Mouse (Mus musculus): ENCODE results near the gene Ubr3. TPM values are rescaled to one million over a fixed set of nuclear protein-coding genes. Genes with fewer than 3 reads are reported as not detected.

Gene Ubr3
- polyA plus RNA-seq, 1 experiment from 2014 or later: 17.3 TPM

DNA sequence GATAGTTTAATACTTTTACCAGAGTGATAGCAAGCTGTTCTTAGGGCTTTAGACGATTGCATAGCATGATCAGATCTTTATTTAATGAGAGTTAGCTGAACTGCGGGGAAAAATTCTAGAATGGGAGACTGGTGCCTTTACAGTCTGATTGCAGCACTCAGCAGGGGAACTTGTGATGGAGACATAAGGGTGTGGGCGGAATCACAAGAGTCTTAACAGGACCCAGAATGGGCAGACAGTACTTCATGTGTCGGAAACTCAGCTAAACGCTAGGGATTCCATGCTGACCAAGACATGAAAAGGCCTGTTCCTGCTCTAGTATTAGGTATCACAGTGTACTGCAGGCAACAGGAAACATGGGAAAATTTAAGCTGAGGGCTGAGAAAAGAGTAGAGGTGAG is 128.7 kb downstream of the Ubr3 start:
- Histone ChIP-seq H3K36me3 (ENCODE audit: control insufficient read depth, insufficient read depth, low read length) (peaks cover 35% of the 10 kb centered on the region), H3K9ac (ENCODE audit: low read depth, low read length) (no peak overlapping the region), H3K4me1 (ENCODE audit: control insufficient read depth, insufficient read depth, low read length) (no peaks in the 10 kb centered on the region), H3K4me3 (ENCODE audit: low read depth, low read length) (no peak overlapping the region), H3K27ac (replicated peaks; ENCODE audit: low read depth, low read length) (no peak overlapping the region), H3K4me2 (ENCODE audit: low read depth, low read length) (no peak overlapping the region), H3K9me3 (ENCODE audit: control insufficient read depth, low read length) (peaks cover 18% of the 10 kb centered on the region), H3K27me3 (replicated peaks; ENCODE audit: control insufficient read depth, insufficient read depth, low read length) (no peaks in the 10 kb centered on the region)
- DNase-seq (ENCODE audit: low spot score) (no peak), ATAC-seq (ENCODE audit: low read depth) (no peak)
- 90% methylated on average over 5 of the region's 5 CpGs for WGBS

DNA sequence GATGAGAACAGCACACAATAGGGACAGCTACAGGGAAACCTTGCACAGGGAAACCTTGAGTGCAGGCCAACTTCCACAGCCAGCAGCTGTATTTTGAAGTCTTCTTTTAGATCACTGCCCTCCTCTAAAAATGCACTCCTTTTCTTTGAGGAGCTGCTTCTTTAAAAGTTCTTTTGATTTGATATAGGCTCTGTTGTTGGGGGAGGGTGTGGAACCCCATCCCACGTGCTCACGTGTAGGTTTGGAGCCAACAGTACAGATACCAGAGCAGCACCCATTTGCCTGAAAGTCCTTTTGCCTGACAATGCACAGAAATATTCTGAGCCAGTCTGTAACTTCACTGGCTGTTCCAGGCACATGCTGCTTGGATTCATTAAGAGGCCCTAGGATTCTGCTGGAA is 134.4 kb downstream of the Ubr3 start:
- no peaks in the 10 kb centered on the region for H3K4me1 ChIP-seq (ENCODE audit: control insufficient read depth, insufficient read depth, low read length)
- DNase-seq (ENCODE audit: low spot score): no peak
- H3K9ac ChIP-seq (ENCODE audit: low read depth, low read length): no peak overlapping the region
- no peaks in the 10 kb centered on the region for H3K27me3 ChIP-seq (replicated peaks; ENCODE audit: control insufficient read depth, insufficient read depth, low read length)
- no peak overlapping the region for H3K4me2 ChIP-seq (ENCODE audit: low read depth, low read length)
- WGBS: 76% methylated on average over 2 of the region's 2 CpGs
- H3K36me3 ChIP-seq (ENCODE audit: control insufficient read depth, insufficient read depth, low read length): no peaks in the 10 kb centered on the region; the same call in 1 of the 2 replicates
- H3K27ac ChIP-seq (replicated peaks; ENCODE audit: low read depth, low read length): no peak overlapping the region
- peaks cover 18% of the 10 kb centered on the region for H3K9me3 ChIP-seq (ENCODE audit: control insufficient read depth, low read length)
- H3K4me3 ChIP-seq (ENCODE audit: low read depth, low read length): no peak overlapping the region
- no peak for ATAC-seq (ENCODE audit: low read depth)

DNA sequence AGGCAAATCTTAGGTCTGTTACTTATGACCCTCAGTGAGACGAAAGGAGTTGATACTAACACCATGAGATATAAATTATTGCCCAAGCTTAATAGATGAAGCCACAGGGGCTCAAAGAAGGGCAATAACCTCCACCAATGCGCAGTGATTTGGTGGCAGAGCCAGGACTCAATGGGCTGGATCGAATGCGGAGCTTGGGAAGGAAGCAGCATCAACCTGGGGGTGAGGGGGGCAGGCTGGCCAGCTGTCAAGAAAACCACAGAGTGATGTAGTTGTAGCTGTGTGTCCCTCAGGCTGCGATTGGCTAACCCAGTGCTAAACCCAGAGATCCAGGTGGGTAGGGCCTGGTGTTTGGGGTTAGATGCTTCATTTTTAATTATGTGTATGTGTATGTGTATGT is 137.8 kb downstream of the Ubr3 start:
- Histone ChIP-seq H3K4me1 (ENCODE audit: control insufficient read depth, insufficient read depth, low read length) (0 out of 2 replicates have a peak, but pooled peaks cover 3% of the 10 kb centered on the region), H3K9ac (ENCODE audit: low read depth, low read length) (no peak overlapping the region), H3K27me3 (replicated peaks; ENCODE audit: control insufficient read depth, insufficient read depth, low read length) (no peaks in the 10 kb centered on the region), H3K9me3 (ENCODE audit: control insufficient read depth, low read length) (peaks cover 1% of the 10 kb centered on the region; the same call in 1 of the 2 replicates), H3K27ac (replicated peaks; ENCODE audit: low read depth, low read length) (no peak overlapping the region), H3K4me3 (ENCODE audit: low read depth, low read length) (no peak overlapping the region), H3K36me3 (ENCODE audit: control insufficient read depth, insufficient read depth, low read length) (no peaks in the 10 kb centered on the region), H3K4me2 (ENCODE audit: low read depth, low read length) (no peak overlapping the region)
- 86% methylated on average over 5 of the region's 5 CpGs for WGBS
- DNase-seq (ENCODE audit: low spot score) (no peak), ATAC-seq (ENCODE audit: low read depth) (no peak)

DNA sequence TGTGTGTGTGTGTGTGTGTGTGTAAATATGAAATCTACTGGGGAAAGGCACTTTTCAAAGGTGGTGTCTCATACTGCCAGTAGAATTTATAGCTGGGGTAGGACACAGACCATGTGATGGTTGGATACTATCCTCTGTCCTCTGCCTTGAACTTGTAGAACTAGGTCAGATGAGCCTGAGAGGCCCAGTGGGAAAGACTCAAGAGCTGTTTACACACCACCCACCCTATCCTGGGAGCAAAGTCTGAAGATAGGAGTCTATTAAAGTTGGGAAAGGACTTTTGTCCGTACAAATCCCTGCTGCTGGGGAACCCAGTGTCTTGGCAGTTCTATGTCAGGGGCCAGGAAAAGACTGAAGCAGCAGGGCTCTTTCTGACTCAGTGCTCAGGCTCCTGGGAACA is 138.3 kb downstream of the Ubr3 start:
- no peak overlapping the region for H3K27ac ChIP-seq (replicated peaks; ENCODE audit: low read depth, low read length)
- WGBS: 68% methylated on average over 1 of the region's 1 CpGs
- no peak overlapping the region for H3K4me2 ChIP-seq (ENCODE audit: low read depth, low read length)
- DNase-seq (ENCODE audit: low spot score) (no peak), ATAC-seq (ENCODE audit: low read depth) (no peak)
- no peak overlapping the region for H3K4me3 ChIP-seq (ENCODE audit: low read depth, low read length)
- no peaks in the 10 kb centered on the region for H3K27me3 ChIP-seq (replicated peaks; ENCODE audit: control insufficient read depth, insufficient read depth, low read length)
- no peaks in the 10 kb centered on the region for H3K9me3 ChIP-seq (ENCODE audit: control insufficient read depth, low read length)
- H3K36me3 ChIP-seq (ENCODE audit: control insufficient read depth, insufficient read depth, low read length): no peaks in the 10 kb centered on the region
- no peak overlapping the region for H3K9ac ChIP-seq (ENCODE audit: low read depth, low read length)
- H3K4me1 ChIP-seq (ENCODE audit: control insufficient read depth, insufficient read depth, low read length): 0 out of 2 replicates have a peak, but pooled peaks cover 3% of the 10 kb centered on the region

DNA sequence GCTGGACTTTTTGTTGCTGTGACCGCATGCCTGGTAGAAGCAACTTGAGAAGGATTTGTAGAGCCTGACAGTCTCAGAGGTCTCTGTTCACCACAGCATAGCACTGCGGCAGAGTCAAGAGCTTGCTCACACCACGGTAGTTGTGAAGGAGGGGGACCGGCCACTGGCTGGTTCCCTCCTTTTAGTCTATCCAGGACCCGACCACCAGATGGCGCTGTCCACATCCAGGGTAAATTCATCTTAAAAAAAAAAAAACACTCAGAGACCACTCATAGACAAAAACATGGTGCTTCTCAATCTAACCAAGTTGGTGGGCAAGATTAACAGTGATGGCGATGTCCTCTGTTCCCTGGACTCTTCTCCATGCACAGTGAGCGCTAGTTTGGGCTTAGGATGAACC is 140.2 kb downstream of the Ubr3 start:
- Histone ChIP-seq H3K4me3 (ENCODE audit: low read depth, low read length) (no peak overlapping the region), H3K4me2 (ENCODE audit: low read depth, low read length) (no peak overlapping the region), H3K27ac (replicated peaks; ENCODE audit: low read depth, low read length) (no peak overlapping the region), H3K27me3 (replicated peaks; ENCODE audit: control insufficient read depth, insufficient read depth, low read length) (no peaks in the 10 kb centered on the region), H3K36me3 (ENCODE audit: control insufficient read depth, insufficient read depth, low read length) (no peaks in the 10 kb centered on the region), H3K9me3 (ENCODE audit: control insufficient read depth, low read length) (no peaks in the 10 kb centered on the region), H3K9ac (ENCODE audit: low read depth, low read length) (no peak overlapping the region), H3K4me1 (ENCODE audit: control insufficient read depth, insufficient read depth, low read length) (0 out of 2 replicates have a peak, but pooled peaks cover 3% of the 10 kb centered on the region)
- DNase-seq (ENCODE audit: low spot score): no peak
- ATAC-seq (ENCODE audit: low read depth): no peak
- 71% methylated on average over 8 of the region's 8 CpGs for WGBS

DNA sequence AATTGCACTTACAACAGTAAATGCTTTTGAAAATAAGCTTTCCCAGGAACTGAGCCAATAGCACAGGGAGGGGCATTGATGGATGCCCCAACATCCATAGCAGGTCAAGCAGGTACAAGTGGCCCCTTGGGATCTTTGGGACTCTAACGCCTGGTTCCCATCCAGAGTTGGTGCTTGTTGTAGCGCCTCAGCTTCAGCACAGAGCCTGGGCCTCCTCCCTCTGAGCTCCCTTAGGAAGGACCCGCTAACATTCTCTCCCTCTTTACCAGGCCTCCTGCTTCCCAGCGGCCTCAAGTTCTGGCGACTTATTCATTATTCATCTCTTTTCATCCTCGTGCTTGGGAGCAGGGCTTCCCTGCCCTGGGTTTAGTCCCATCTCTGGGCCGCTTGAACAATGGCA is 141.7 kb downstream of the Ubr3 start, which contains the start of gene Myo3b:
Myo3b (plus strand) TSS at position 375 of the 400 bp plus-strand sequence.
- Histone ChIP-seq H3K9me3 (ENCODE audit: control insufficient read depth, low read length) (no peaks in the 10 kb centered on the region), H3K27ac (replicated peaks; ENCODE audit: low read depth, low read length) (no peak within 1 kb of the TSS), H3K9ac (ENCODE audit: low read depth, low read length) (0 out of 2 replicates have a peak within 1 kb of the TSS, but pooled peaks have one; percentile 11), H3K4me3 (ENCODE audit: low read depth, low read length) (no peak within 1 kb of the TSS), H3K36me3 (ENCODE audit: control insufficient read depth, insufficient read depth, low read length) (no peaks in the 10 kb centered on the region), H3K4me1 (ENCODE audit: control insufficient read depth, insufficient read depth, low read length) (0 out of 2 replicates have a peak, but pooled peaks cover 3% of the 10 kb centered on the region), H3K4me2 (ENCODE audit: low read depth, low read length) (no peak within 1 kb of the TSS), H3K27me3 (replicated peaks; ENCODE audit: control insufficient read depth, insufficient read depth, low read length) (no peaks in the 10 kb centered on the region)
- 18% methylated on average over 7 of the region's 7 CpGs for WGBS
- ATAC-seq (ENCODE audit: low read depth) (no peak), DNase-seq (ENCODE audit: low spot score) (no peak)

DNA sequence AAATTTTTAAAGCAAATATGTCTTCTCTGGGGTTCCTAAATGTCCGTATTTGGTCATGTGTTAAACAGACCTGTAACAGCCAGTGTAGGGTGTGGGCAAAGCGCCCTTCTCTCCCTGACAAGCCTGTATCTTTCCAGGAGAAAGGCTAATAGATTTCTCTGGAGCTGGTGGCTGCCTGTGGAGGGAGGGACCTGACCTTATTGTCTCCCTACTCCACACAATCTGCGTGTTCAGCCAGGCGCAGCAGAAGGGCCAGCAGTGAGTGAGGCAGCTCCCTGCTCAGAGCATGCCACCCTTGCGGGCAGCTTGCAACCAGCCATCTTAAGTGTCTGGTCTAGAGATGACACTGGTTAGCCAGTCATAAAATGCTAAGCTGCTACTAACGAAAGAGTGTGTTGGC is 147.4 kb downstream of the Ubr3 start:
- Histone ChIP-seq H3K4me1 (ENCODE audit: control insufficient read depth, insufficient read depth, low read length) (no peaks in the 10 kb centered on the region), H3K9ac (ENCODE audit: low read depth, low read length) (no peak overlapping the region), H3K9me3 (ENCODE audit: control insufficient read depth, low read length) (no peaks in the 10 kb centered on the region), H3K4me2 (ENCODE audit: low read depth, low read length) (no peak overlapping the region), H3K27ac (replicated peaks; ENCODE audit: low read depth, low read length) (no peak overlapping the region), H3K4me3 (ENCODE audit: low read depth, low read length) (no peak overlapping the region), H3K36me3 (ENCODE audit: control insufficient read depth, insufficient read depth, low read length) (no peaks in the 10 kb centered on the region), H3K27me3 (replicated peaks; ENCODE audit: control insufficient read depth, insufficient read depth, low read length) (no peaks in the 10 kb centered on the region)
- ATAC-seq (ENCODE audit: low read depth): no peak
- no peak for DNase-seq (ENCODE audit: low spot score)
- WGBS: 55% methylated on average over 6 of the region's 6 CpGs

DNA sequence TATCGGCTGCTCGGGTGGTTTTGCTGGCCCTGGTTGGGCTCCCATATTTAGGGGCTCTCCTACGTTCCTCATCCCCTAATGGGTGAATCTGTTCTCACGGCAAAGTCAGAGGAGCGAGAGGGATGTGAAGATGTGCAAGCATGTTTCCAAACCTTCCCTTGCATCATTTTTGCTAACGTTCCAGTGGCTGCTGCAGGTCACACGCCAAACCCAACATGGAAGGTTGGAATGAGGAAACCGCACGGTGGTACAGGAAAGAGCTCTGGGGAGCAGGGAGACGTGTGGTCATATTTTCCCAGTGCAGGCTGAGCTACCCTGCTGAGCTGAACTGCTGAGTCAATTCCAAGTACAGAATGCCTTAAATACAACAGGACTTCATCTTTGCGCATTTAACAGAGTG is 150.8 kb downstream of the Ubr3 start:
- Histone ChIP-seq H3K27me3 (replicated peaks; ENCODE audit: control insufficient read depth, insufficient read depth, low read length) (no peaks in the 10 kb centered on the region), H3K4me1 (ENCODE audit: control insufficient read depth, insufficient read depth, low read length) (no peaks in the 10 kb centered on the region), H3K4me3 (ENCODE audit: low read depth, low read length) (no peak overlapping the region), H3K9ac (ENCODE audit: low read depth, low read length) (no peak overlapping the region), H3K27ac (replicated peaks; ENCODE audit: low read depth, low read length) (no peak overlapping the region), H3K9me3 (ENCODE audit: control insufficient read depth, low read length) (no peaks in the 10 kb centered on the region), H3K36me3 (ENCODE audit: control insufficient read depth, insufficient read depth, low read length) (no peaks in the 10 kb centered on the region), H3K4me2 (ENCODE audit: low read depth, low read length) (no peak overlapping the region)
- DNase-seq (ENCODE audit: low spot score) (no peak), ATAC-seq (ENCODE audit: low read depth) (no peak)
- 79% methylated on average over 11 of the region's 11 CpGs for WGBS

DNA sequence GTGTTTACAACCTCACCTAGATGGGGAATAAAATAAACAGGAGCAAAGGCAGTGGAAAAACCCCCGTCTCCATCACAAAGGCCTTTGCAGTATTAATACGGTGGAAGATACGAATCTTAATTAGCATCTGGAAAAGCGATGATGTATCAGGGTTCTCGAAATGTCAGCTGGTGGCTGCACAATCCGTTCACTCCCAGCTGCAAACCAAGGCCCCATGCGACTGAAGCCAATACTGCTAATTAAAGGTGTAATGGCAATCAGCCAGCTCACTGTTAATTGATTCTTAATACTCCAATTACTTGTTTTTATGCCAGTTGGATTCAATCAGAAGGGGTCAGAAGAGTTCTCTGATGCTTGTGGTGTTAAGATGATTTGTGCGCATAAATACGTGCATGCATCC is 156.8 kb downstream of the Ubr3 start:
- DNase-seq (ENCODE audit: low spot score) (no peak), ATAC-seq (ENCODE audit: low read depth) (no peak)
- WGBS: 83% methylated on average over 9 of the region's 9 CpGs
- H3K4me2 ChIP-seq (ENCODE audit: low read depth, low read length): no peak overlapping the region
- H3K9me3 ChIP-seq (ENCODE audit: control insufficient read depth, low read length): no peaks in the 10 kb centered on the region
- no peaks in the 10 kb centered on the region for H3K27me3 ChIP-seq (replicated peaks; ENCODE audit: control insufficient read depth, insufficient read depth, low read length)
- H3K36me3 ChIP-seq (ENCODE audit: control insufficient read depth, insufficient read depth, low read length): no peaks in the 10 kb centered on the region
- H3K4me3 ChIP-seq (ENCODE audit: low read depth, low read length): no peak overlapping the region
- H3K27ac ChIP-seq (replicated peaks; ENCODE audit: low read depth, low read length): no peak overlapping the region
- no peak overlapping the region for H3K9ac ChIP-seq (ENCODE audit: low read depth, low read length)
- no peaks in the 10 kb centered on the region for H3K4me1 ChIP-seq (ENCODE audit: control insufficient read depth, insufficient read depth, low read length)
